Mouse (Mus musculus) midbrain, embryonic 10.5 days (tissue): Measurements from ENCODE around the gene Tgfbr2. TPM values are rescaled to one million over a fixed set of nuclear protein-coding genes. Genes with fewer than 3 reads are reported as not detected.

Experiments used
- DNase-seq: peaks from one replicate; pipeline ENCODE4 v3.0.0-alpha.2; 2017; ENCODE audit warnings: low spot score
- H3K27ac ChIP-seq: fragments of 300-500 bp; sonication (generic); replicated peaks from 2 replicates; pipeline ENCODE4 v1.5.1; 2016; ENCODE audit warnings: mild to moderate bottlenecking
- H3K27me3 ChIP-seq: fragments of 300-500 bp; sonication (generic); 2 replicates; pipeline ENCODE4 v1.6.1; 2016; ENCODE audit warnings: low read depth, mild to moderate bottlenecking; ENCODE audit not compliant: poor library complexity, severe bottlenecking
- H3K36me3 ChIP-seq: fragments of 300-500 bp; sonication (generic); 2 replicates; pipeline ENCODE4 v1.6.1; 2016; ENCODE audit warnings: mild to moderate bottlenecking, moderate library complexity
- H3K4me1 ChIP-seq: fragments of 300-500 bp; sonication (generic); 2 replicates; pipeline ENCODE4 v1.6.1; 2016
- H3K4me3 ChIP-seq: fragments of 300-500 bp; sonication (generic); 2 replicates; pipeline ENCODE4 v1.5.1; 2016; ENCODE audit warnings: mild to moderate bottlenecking, moderate library complexity
- H3K9me3 ChIP-seq: fragments of 300-500 bp; sonication (generic); replicated peaks from 2 replicates; pipeline ENCODE4 v1.6.1; 2016; ENCODE audit warnings: mild to moderate bottlenecking
- WGBS: fragments of 180-500 bp; shearing (Covaris S2); methylation state at CpG from one replicate; pipeline ENCODE4 v1.1.7; 2016; 5-methylcytosine and 5-hydroxymethylcytosine counted together
- polyA plus RNA-seq: library from polyadenylated mRNA; unstranded; fragments of >200 nt; fragmentation: Nextera tagmentation; extraction: Ambion mirVana; gene quantifications from 2 replicates; pipeline ENCODE4 v1.2.1, GENCODE M21; 2016

Gene Tgfbr2
- polyA plus RNA-seq, 1 experiment from 2014 or later = 7.2 TPM

- Histone ChIP-seq H3K4me1 (no peaks in the 10 kb centered on the region), H3K27me3 (no peaks in the 10 kb centered on the region), H3K9me3 (no peaks in the 10 kb centered on the region), H3K36me3 (no peaks in the 10 kb centered on the region), H3K4me3 (no peak overlapping the region), H3K27ac (no peak overlapping the region)
- WGBS = 95% methylated on average over 7 of the region's 7 CpGs
- no peak for DNase-seq
These were observed 83.9 kb downstream of the Tgfbr2 start for GRCm38 (mm10) chr9:116091101-116091841.

- Histone ChIP-seq H3K4me1 (no peaks in the 10 kb centered on the region), H3K36me3 (no peaks in the 10 kb centered on the region), H3K27me3 (no peaks in the 10 kb centered on the region), H3K4me3 (no peak overlapping the region), H3K27ac (no peak overlapping the region), H3K9me3 (no peaks in the 10 kb centered on the region)
- 92% methylated on average over 9 of the region's 9 CpGs for WGBS
- no peak for DNase-seq
These were observed 84.9 kb downstream of the Tgfbr2 start for GRCm38 (mm10) chr9:116090296-116090695.

- Histone ChIP-seq H3K27ac (no peak overlapping the region), H3K4me3 (no peak overlapping the region), H3K36me3 (no peaks in the 10 kb centered on the region), H3K9me3 (no peaks in the 10 kb centered on the region), H3K4me1 (no peaks in the 10 kb centered on the region), H3K27me3 (no peaks in the 10 kb centered on the region)
- WGBS = 89% methylated on average over 9 of the region's 9 CpGs
- DNase-seq = no peak
These were observed 86.2 kb downstream of the Tgfbr2 start for GRCm38 (mm10) chr9:116088912-116089311.

GRCm38 (mm10) chr9:116087880-116088279 is 87.3 kb downstream of the Tgfbr2 start:
- Histone ChIP-seq H3K4me3 (no peak overlapping the region), H3K36me3 (no peaks in the 10 kb centered on the region), H3K9me3 (no peaks in the 10 kb centered on the region), H3K27ac (no peak overlapping the region), H3K27me3 (no peaks in the 10 kb centered on the region), H3K4me1 (no peaks in the 10 kb centered on the region)
- DNase-seq = peak; percentile 70
- WGBS = 46% methylated on average over 5 of the region's 5 CpGs

GRCm38 (mm10) chr9:116087263-116087662 is 87.9 kb downstream of the Tgfbr2 start:
- WGBS = 96% methylated on average over 5 of the region's 5 CpGs
- Histone ChIP-seq H3K9me3 (no peaks in the 10 kb centered on the region), H3K4me1 (no peaks in the 10 kb centered on the region), H3K27ac (no peak overlapping the region), H3K27me3 (no peaks in the 10 kb centered on the region), H3K36me3 (no peaks in the 10 kb centered on the region), H3K4me3 (no peak overlapping the region)
- no peak for DNase-seq

- Histone ChIP-seq H3K4me1 (no peaks in the 10 kb centered on the region), H3K36me3 (no peaks in the 10 kb centered on the region), H3K9me3 (no peaks in the 10 kb centered on the region), H3K27ac (no peak overlapping the region), H3K4me3 (no peak overlapping the region), H3K27me3 (no peaks in the 10 kb centered on the region)
- WGBS = 90% methylated on average over 6 of the region's 6 CpGs
- no peak for DNase-seq
These were observed 89.2 kb downstream of the Tgfbr2 start for GRCm38 (mm10) chr9:116085999-116086398.

GRCm38 (mm10) chr9:116084324-116084931 is 90.7 kb downstream of the Tgfbr2 start:
- Histone ChIP-seq H3K9me3 (no peaks in the 10 kb centered on the region), H3K4me1 (no peaks in the 10 kb centered on the region), H3K4me3 (no peak overlapping the region), H3K36me3 (no peaks in the 10 kb centered on the region), H3K27me3 (no peaks in the 10 kb centered on the region), H3K27ac (no peak overlapping the region)
- WGBS = 92% methylated on average over 12 of the region's 12 CpGs
- DNase-seq = no peak

GRCm38 (mm10) chr9:116083726-116084323 is 91.3 kb downstream of the Tgfbr2 start:
- WGBS = 91% methylated on average over 8 of the region's 8 CpGs
- no peaks in the 10 kb centered on the region for H3K9me3 ChIP-seq
- no peaks in the 10 kb centered on the region for H3K36me3 ChIP-seq
- no peak overlapping the region for H3K4me3 ChIP-seq
- H3K27ac ChIP-seq = no peak overlapping the region
- DNase-seq = no peak
- no peaks in the 10 kb centered on the region for H3K4me1 ChIP-seq
- H3K27me3 ChIP-seq = no peaks in the 10 kb centered on the region

GRCm38 (mm10) chr9:116083300-116083699 is 91.9 kb downstream of the Tgfbr2 start:
- no peaks in the 10 kb centered on the region for H3K27me3 ChIP-seq
- no peak overlapping the region for H3K27ac ChIP-seq
- H3K36me3 ChIP-seq = no peaks in the 10 kb centered on the region
- no peak for DNase-seq
- no peak overlapping the region for H3K4me3 ChIP-seq
- no peaks in the 10 kb centered on the region for H3K4me1 ChIP-seq
- WGBS = 89% methylated on average over 5 of the region's 5 CpGs
- no peaks in the 10 kb centered on the region for H3K9me3 ChIP-seq

GRCm38 (mm10) chr9:116081781-116082180 is 93.4 kb downstream of the Tgfbr2 start:
- Histone ChIP-seq H3K4me3 (no peak overlapping the region), H3K27ac (no peak overlapping the region), H3K4me1 (no peaks in the 10 kb centered on the region), H3K27me3 (no peaks in the 10 kb centered on the region), H3K9me3 (no peaks in the 10 kb centered on the region), H3K36me3 (no peaks in the 10 kb centered on the region)
- DNase-seq = no peak
- 90% methylated on average over 4 of the region's 4 CpGs for WGBS

- H3K36me3 ChIP-seq = no peaks in the 10 kb centered on the region
- DNase-seq = no peak
- no peaks in the 10 kb centered on the region for H3K27me3 ChIP-seq
- H3K9me3 ChIP-seq = no peaks in the 10 kb centered on the region
- H3K27ac ChIP-seq = no peak overlapping the region
- H3K4me3 ChIP-seq = no peak overlapping the region
- WGBS = 91% methylated on average over 2 of the region's 2 CpGs
- no peaks in the 10 kb centered on the region for H3K4me1 ChIP-seq
These were observed 97.7 kb downstream of the Tgfbr2 start for GRCm38 (mm10) chr9:116077419-116077818.

GRCm38 (mm10) chr9:116076946-116077345 is 98.2 kb downstream of the Tgfbr2 start:
- DNase-seq = no peak
- H3K27ac ChIP-seq = no peak overlapping the region
- no peaks in the 10 kb centered on the region for H3K9me3 ChIP-seq
- H3K4me3 ChIP-seq = no peak overlapping the region
- H3K27me3 ChIP-seq = no peaks in the 10 kb centered on the region
- 80% methylated on average over 2 of the region's 2 CpGs for WGBS
- H3K36me3 ChIP-seq = no peaks in the 10 kb centered on the region
- H3K4me1 ChIP-seq = no peaks in the 10 kb centered on the region

- WGBS = 86% methylated on average over 4 of the region's 4 CpGs
- Histone ChIP-seq H3K36me3 (no peaks in the 10 kb centered on the region), H3K9me3 (no peaks in the 10 kb centered on the region), H3K4me3 (no peak overlapping the region), H3K4me1 (no peaks in the 10 kb centered on the region), H3K27ac (no peak overlapping the region), H3K27me3 (no peaks in the 10 kb centered on the region)
- DNase-seq = no peak
These were observed 99.0 kb downstream of the Tgfbr2 start for GRCm38 (mm10) chr9:116076163-116076562.
